Mouse (Mus musculus): ENCODE data around the gene Tmem37. TPM values are rescaled to one million over a fixed set of nuclear protein-coding genes. Genes with fewer than 3 reads are reported as not detected.
A peak's percentile ranks its signal among the peaks of the same experiment; 100 is the strongest.

Gene Tmem37
- total RNA-seq, 4 experiments from 2014 or later, result 1.3 to 2.6 (median 2.2) TPM

- peak; percentile 65 to 76 for DNase-seq (ENCODE audit: low spot score in 2 of 2)
Observed at GRCm38 (mm10) chr1:120093482-120094134, 19.7 kb upstream of the Tmem37 start.

DNA sequence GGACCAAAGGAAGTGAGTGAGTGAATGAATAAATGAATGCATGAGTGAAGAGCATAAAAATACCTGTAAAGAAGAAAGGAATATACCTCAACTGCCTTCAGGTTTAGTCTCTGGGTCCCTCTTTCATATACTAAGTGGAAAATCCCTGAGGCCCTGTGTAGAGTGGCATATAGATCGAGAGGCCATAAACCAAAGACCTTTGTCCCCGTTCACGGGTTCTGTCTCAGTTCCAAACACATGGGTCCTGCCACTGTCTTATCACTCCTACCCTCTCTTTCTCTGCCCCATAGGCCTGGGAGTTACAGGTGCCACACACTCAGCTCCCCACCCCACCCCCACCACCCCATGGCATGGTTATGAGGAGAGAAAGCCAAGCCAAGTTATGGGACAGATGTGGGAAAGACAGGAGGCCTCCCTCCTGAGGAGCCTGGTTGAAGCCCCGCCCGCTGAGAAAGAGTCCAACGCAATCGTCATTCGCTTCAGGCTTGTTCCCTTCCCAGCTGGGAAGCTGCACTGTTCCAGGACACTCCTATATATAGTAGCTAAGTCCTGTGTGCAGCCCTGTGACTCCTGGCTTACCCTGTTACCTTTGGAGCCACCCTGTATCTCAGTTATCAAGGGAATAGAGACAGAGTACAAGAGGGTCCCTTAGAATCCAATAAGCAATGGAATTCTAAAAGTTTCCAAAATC lies 17.2 kb upstream of the Tmem37 start:
- DNase-seq (ENCODE audit: low spot score in 2 of 2), result no peak

DNA sequence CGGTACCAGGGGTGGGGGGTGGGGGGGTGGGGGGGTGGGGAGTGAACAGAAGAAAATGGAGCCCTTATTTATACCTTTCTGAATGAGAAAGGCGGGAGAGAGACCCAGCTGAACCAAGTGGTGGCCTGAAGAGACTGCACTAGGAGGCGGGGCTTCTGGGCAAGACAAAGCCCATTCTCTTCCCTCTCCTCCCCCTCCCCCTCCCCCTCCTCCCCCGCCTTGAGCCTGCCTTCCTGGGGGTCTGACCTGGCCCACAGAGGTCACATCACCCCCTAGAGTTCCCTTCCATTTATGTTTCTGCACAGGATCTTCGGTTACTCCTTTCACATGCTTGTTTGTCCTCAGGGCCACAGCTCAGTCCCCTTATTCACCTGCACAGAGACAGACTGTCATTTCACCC lies 15.3 kb upstream of the Tmem37 start:
- no peak for DNase-seq (ENCODE audit: low spot score in 2 of 2)

- no peak for DNase-seq (ENCODE audit: low spot score in 2 of 2)
Observed at GRCm38 (mm10) chr1:120086644-120087043, 12.8 kb upstream of the Tmem37 start.

DNA sequence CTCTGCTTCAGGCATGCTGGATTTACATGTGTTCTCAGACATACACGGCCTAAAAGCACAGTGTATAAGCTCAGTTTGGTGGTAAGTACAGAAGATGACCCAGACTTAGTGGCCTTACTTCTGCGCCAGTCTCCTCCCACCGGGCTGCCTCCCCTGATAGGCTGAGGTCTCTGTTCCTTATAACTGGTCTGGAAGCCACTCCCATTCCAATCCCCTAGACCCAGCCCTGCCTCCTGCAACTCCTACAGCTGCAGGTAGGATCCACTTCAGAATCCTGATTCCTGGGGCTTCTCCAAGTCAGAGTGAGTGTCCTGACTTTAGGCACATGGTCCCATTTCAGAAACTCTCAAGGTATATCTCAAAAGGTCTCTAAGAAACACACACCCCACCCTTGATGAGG lies 11.8 kb upstream of the Tmem37 start:
- DNase-seq (ENCODE audit: low spot score in 2 of 2), result no peak

DNA sequence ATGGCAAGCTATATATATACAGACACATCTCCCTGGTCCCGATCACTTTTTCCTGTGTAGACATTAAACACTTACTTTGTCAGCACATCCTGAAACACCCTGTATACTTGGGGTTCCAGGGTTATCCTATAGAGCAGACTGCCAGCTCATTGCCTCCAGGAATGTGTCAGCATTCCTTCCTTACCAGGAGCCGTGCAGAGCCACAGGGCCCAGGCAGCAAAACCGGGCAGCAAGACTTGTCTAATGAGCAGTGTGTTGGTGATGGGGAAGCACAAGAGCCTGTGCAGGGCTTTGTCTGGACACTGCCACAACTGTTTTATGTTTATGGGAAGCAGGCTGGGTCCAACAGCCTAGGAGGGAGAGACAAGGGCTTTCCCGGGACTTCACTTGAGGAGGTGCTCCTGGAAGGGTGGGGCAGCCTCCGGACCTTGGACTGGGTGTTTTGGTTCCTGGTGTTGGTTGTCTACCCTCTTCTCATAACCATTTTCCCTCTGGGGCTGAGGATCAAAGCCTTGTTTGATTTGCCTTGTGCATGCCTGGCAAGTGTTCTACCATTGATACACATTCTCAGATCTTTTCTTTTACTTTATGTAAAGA lies 10.1 kb upstream of the Tmem37 start:
- DNase-seq (ENCODE audit: low spot score in 2 of 2), result no peak

- no peak for DNase-seq (ENCODE audit: low spot score in 2 of 2)
Observed at GRCm38 (mm10) chr1:120082957-120083585, 9.2 kb upstream of the Tmem37 start.

- DNase-seq (ENCODE audit: low spot score in 2 of 2), result no peak
Observed at GRCm38 (mm10) chr1:120080632-120081031, 6.8 kb upstream of the Tmem37 start.

DNA sequence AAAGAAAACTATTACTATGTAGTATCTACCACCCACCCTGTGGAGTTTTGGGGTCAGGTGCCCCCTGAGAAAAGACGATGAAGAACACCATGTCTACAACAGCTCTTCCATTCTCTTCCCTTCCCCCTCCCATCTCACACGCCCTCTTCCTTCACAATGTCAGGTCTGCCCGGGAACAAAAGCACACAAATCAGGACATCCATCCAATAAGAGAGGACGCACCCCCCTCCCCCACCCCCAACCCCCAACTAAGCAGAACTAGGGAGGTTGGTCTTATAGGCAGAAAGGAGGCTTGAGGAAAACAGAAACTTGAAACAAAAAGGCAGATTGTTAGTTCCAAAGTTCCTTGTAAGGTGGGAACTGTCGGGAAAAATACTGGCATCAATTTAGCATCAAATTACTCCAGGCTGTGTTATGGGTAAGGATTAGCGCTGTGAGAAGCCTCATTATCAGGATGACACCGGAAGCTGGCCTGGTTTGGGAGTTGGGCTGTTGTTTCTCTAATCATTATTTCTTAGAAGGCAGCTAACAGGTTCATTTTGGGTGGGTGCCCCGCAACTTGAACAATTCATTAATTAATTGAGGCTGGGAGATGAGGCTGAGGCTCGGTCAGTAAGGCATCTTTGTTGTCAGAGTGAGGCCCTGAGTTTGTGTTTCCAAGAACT lies 4.0 kb upstream of the Tmem37 start:
- DNase-seq (ENCODE audit: low spot score in 2 of 2), result no peak

DNA sequence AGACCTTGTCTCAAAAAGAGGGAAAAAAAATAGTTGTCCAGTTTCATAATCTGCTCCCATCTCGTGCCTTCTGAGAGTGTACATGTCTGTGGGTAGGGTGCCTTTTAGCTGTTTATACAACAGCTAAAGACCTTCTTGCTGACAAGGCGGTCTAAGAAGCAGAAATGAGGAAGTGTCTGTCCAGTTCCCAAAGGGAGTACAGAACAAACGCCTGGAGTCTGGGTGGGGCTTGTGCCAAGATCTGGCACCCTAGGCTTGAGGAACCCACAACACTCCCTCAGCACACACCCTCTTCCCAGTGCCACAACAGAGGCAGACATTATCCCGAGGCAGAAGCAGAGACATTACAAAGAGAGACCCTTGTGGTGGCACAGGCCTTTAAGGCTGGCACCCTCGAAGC lies 1.6 kb upstream of the Tmem37 start:
- DNase-seq (ENCODE audit: low spot score in 2 of 2), result no peak

DNA sequence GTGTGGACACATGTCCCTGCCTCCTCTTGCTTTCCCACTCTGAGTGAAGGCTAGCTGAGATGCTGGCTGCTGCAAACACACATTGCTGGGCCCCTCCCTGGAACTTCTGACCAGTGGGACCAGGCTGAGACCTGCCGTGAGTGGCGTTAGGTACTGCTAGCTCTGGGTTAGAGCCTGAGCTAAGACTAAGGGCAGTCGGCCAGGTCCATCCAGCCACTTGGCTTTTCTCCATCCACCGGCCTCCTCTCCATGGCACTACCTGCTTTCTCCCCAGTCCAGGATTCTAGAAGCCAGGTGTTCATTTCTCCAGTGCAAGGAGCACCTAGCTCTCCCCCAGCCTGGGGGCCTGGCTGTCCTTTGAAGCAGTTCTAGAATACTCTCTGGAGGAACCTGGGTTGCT lies 1.1 kb upstream of the Tmem37 start:
- no peak for DNase-seq (ENCODE audit: low spot score in 2 of 2)

DNA sequence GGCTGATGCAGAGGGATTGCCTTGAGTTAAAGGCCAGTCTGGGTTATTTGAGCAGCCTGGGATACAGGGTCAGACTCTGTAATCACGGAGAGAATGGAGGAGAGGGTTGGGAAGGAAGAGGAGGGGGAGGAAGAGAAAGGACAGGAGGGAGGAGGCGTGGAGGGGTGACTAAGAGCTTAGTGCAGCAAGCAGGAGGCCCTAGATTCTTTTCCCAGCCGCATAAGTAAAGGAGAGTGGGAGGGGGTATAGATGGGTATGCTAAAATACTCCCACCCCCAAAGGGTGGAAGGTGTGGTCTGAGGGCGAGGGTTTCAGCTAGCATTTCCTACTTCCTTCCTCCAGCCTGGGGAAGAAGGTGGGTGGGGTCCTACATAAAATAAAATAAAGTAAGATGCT lies 431 bp upstream of the Tmem37 start:
- DNase-seq (ENCODE audit: low spot score in 2 of 2), result no peak

DNA sequence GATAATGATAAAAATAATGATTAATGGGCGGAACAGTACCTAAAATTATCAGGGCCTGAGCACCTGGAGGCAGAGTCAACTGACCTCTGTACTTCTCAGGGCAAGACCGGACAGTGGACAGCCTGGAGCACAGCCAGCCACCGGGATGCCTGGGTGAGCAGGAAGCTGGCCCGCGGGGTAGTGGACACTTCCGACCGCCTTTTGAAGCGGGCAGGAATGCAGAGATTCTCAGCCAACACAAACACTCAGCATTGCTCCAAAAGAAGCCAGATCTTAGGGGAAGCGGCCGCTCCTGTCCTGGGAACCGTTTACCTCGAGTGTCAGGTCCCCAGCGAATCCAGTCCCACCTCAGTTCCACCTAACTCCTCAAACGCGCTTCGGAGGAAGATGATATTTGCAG lies 974 bp downstream of the Tmem37 start:
- DNase-seq (ENCODE audit: low spot score in 2 of 2), result no peak

GRCm38 (mm10) chr1:120071133-120071532 lies 2.7 kb downstream of the Tmem37 start:
- DNase-seq (ENCODE audit: low spot score in 2 of 2), result no peak

GRCm38 (mm10) chr1:120070168-120070567 lies 3.7 kb downstream of the Tmem37 start:
- DNase-seq (ENCODE audit: low spot score in 2 of 2), result no peak

GRCm38 (mm10) chr1:120069120-120069519 lies 4.8 kb downstream of the Tmem37 start:
- DNase-seq (ENCODE audit: low spot score in 2 of 2), result no peak

- no peak for DNase-seq (ENCODE audit: low spot score in 2 of 2)
Observed at GRCm38 (mm10) chr1:120066625-120067024, 7.2 kb downstream of the Tmem37 start.

DNA sequence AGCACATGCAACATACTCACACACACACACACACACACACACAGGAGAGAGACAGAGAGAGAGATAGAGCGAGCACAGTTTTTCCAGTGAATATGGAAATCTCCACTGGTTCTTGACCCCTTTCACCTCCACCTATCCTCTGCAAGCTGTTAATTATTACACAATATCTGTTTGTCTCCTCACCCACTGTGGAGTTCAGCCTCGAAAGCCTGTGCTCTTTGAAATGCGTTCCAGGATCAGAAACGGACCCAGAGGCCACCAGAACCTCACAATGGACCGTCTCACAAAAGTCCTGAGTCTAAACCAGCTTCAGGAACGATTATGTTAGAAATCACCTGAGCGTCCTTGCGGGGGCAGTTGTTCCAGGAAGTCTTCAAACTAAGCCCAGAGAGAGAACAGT lies 7.7 kb downstream of the Tmem37 start:
- no peak for DNase-seq (ENCODE audit: low spot score in 2 of 2)

GRCm38 (mm10) chr1:120064036-120064682 lies 9.7 kb downstream of the Tmem37 start:
- no peak for DNase-seq (ENCODE audit: low spot score in 2 of 2)

- no peak for DNase-seq (ENCODE audit: low spot score in 2 of 2)
Observed at GRCm38 (mm10) chr1:120062231-120062630, 11.6 kb downstream of the Tmem37 start.

DNA sequence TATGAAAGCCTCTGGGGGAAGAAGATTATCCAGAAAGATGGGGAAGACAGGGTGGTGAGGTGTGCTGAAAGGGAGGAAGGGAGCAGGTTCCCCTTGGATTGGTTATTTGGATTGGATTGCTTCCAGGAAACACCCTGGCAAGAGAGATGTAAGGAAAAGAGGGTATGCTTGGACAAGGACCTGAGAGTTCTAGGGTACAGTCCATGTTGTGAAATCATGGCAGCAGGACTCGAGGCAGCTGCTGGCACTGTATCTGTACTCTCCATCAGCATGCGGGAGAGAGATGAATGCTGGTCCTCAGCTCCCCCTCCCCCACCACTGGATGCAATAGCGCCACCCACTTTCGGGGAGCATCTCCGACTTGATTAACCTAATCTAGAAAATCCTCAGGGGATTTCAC lies 13.2 kb downstream of the Tmem37 start:
- no peak for DNase-seq (ENCODE audit: low spot score in 2 of 2)
